Mouse (Mus musculus): ENCODE data around the gene Agrp. TPM values are rescaled to one million over a fixed set of nuclear protein-coding genes. Genes with fewer than 3 reads are reported as not detected.
"Not testable (repeated sequence)": the region's sequence is repeated elsewhere in the genome, so short reads cannot be mapped to it uniquely, and the experiment has no call there.

The Agrp gene
- polyA plus RNA-seq, 1 experiment from 2014 or later = 0.91 TPM

- ATAC-seq = peak; percentile 60
- under 1% methylated on average over 30 of the region's 30 CpGs for WGBS
- H3K9me3 ChIP-seq (ENCODE audit: control insufficient read depth, low read length) = no peaks in the 10 kb centered on the region
- H3K27ac ChIP-seq (ENCODE audit: low read length) = peak overlapping the region; percentile 74
- no peaks in the 10 kb centered on the region for H3K27me3 ChIP-seq (replicated peaks; ENCODE audit: control insufficient read depth, insufficient read depth, low read length)
- peaks cover 21% of the 10 kb centered on the region for H3K4me1 ChIP-seq (replicated peaks; ENCODE audit: control insufficient read depth, insufficient read depth, low read length)
- H3K4me2 ChIP-seq (ENCODE audit: low read length) = peak overlapping the region; percentile 97
- peak overlapping the region; percentile 73 for H3K9ac ChIP-seq (replicated peaks; ENCODE audit: low read depth, low read length)
- peak overlapping the region; percentile 68 for H3K4me3 ChIP-seq (replicated peaks; ENCODE audit: low read length)
- H3K36me3 ChIP-seq (ENCODE audit: control insufficient read depth, insufficient read depth) = no peaks in the 10 kb centered on the region
Observed at GRCm38 (mm10) chr8:105606189-105607023, 30.8 kb downstream of the Agrp start.

GRCm38 (mm10) chr8:105605491-105606188 lies 31.6 kb downstream of the Agrp start:
- H3K36me3 ChIP-seq (ENCODE audit: control insufficient read depth, insufficient read depth) = no peaks in the 10 kb centered on the region
- H3K27me3 ChIP-seq (replicated peaks; ENCODE audit: control insufficient read depth, insufficient read depth, low read length) = no peaks in the 10 kb centered on the region
- no peaks in the 10 kb centered on the region for H3K9me3 ChIP-seq (ENCODE audit: control insufficient read depth, low read length)
- peak; percentile 51 for ATAC-seq
- H3K9ac ChIP-seq (replicated peaks; ENCODE audit: low read depth, low read length) = peak overlapping the region; percentile 73
- peak overlapping the region; percentile 74 for H3K27ac ChIP-seq (ENCODE audit: low read length)
- H3K4me3 ChIP-seq (replicated peaks; ENCODE audit: low read length) = peak overlapping the region; percentile 68
- H3K4me1 ChIP-seq (replicated peaks; ENCODE audit: control insufficient read depth, insufficient read depth, low read length) = peaks cover 21% of the 10 kb centered on the region
- under 1% methylated on average over 34 of the region's 39 CpGs for WGBS
- peak overlapping the region; percentile 97 for H3K4me2 ChIP-seq (ENCODE audit: low read length)

GRCm38 (mm10) chr8:105604804-105605381 lies 32.3 kb downstream of the Agrp start, which contains the start of gene Ripor1:
Ripor1 (plus strand) TSS chr8:105605255.
- ATAC-seq = peak; percentile 85
- peak within 1 kb of the TSS; percentile 74 for H3K27ac ChIP-seq (ENCODE audit: low read length)
- H3K36me3 ChIP-seq (ENCODE audit: control insufficient read depth, insufficient read depth) = no peaks in the 10 kb centered on the region
- H3K4me2 ChIP-seq (ENCODE audit: low read length) = peak within 1 kb of the TSS; percentile 97
- H3K27me3 ChIP-seq (replicated peaks; ENCODE audit: control insufficient read depth, insufficient read depth, low read length) = no peaks in the 10 kb centered on the region
- H3K9me3 ChIP-seq (ENCODE audit: control insufficient read depth, low read length) = no peaks in the 10 kb centered on the region
- peaks cover 21% of the 10 kb centered on the region for H3K4me1 ChIP-seq (replicated peaks; ENCODE audit: control insufficient read depth, insufficient read depth, low read length)
- peak within 1 kb of the TSS; percentile 73 for H3K9ac ChIP-seq (replicated peaks; ENCODE audit: low read depth, low read length)
- WGBS = under 1% methylated on average over 29 of the region's 42 CpGs
- peak within 1 kb of the TSS; percentile 68 for H3K4me3 ChIP-seq (replicated peaks; ENCODE audit: low read length)

GRCm38 (mm10) chr8:105602540-105602939 lies 34.7 kb downstream of the Agrp start:
- not testable (repeated sequence) for H3K4me2 ChIP-seq (ENCODE audit: low read length); H3K27me3 ChIP-seq (replicated peaks; ENCODE audit: control insufficient read depth, insufficient read depth, low read length); H3K9ac ChIP-seq (replicated peaks; ENCODE audit: low read depth, low read length); H3K4me3 ChIP-seq (replicated peaks; ENCODE audit: low read length); H3K9me3 ChIP-seq (ENCODE audit: control insufficient read depth, low read length); H3K27ac ChIP-seq (ENCODE audit: low read length); H3K36me3 ChIP-seq (ENCODE audit: control insufficient read depth, insufficient read depth); ATAC-seq
- WGBS = 98% methylated on average over 2 of the region's 3 CpGs
- peaks cover 19% of the 10 kb centered on the region for H3K4me1 ChIP-seq (replicated peaks; ENCODE audit: control insufficient read depth, insufficient read depth, low read length)

- no peaks in the 10 kb centered on the region for H3K27me3 ChIP-seq (replicated peaks; ENCODE audit: control insufficient read depth, insufficient read depth, low read length)
- H3K4me2 ChIP-seq (ENCODE audit: low read length) = no peak overlapping the region
- H3K4me1 ChIP-seq (replicated peaks; ENCODE audit: control insufficient read depth, insufficient read depth, low read length) = peaks cover 9% of the 10 kb centered on the region
- no peak overlapping the region for H3K27ac ChIP-seq (ENCODE audit: low read length)
- no peak overlapping the region for H3K9ac ChIP-seq (replicated peaks; ENCODE audit: low read depth, low read length)
- no peak overlapping the region for H3K4me3 ChIP-seq (replicated peaks; ENCODE audit: low read length)
- H3K36me3 ChIP-seq (ENCODE audit: control insufficient read depth, insufficient read depth) = no peaks in the 10 kb centered on the region
- WGBS = 80% methylated on average over 5 of the region's 5 CpGs
- ATAC-seq = no peak
- H3K9me3 ChIP-seq (ENCODE audit: control insufficient read depth, low read length) = no peaks in the 10 kb centered on the region
Observed at GRCm38 (mm10) chr8:105601301-105601700, 35.9 kb downstream of the Agrp start.

GRCm38 (mm10) chr8:105598777-105599176 lies 38.4 kb downstream of the Agrp start:
- no peak for ATAC-seq
- Histone ChIP-seq H3K9me3 (ENCODE audit: control insufficient read depth, low read length) (no peaks in the 10 kb centered on the region), H3K4me3 (replicated peaks; ENCODE audit: low read length) (no peak overlapping the region), H3K36me3 (ENCODE audit: control insufficient read depth, insufficient read depth) (no peaks in the 10 kb centered on the region), H3K4me2 (ENCODE audit: low read length) (no peak overlapping the region), H3K27me3 (replicated peaks; ENCODE audit: control insufficient read depth, insufficient read depth, low read length) (no peaks in the 10 kb centered on the region), H3K27ac (ENCODE audit: low read length) (no peak overlapping the region), H3K9ac (replicated peaks; ENCODE audit: low read depth, low read length) (no peak overlapping the region), H3K4me1 (replicated peaks; ENCODE audit: control insufficient read depth, insufficient read depth, low read length) (peaks cover 2% of the 10 kb centered on the region)
- WGBS = 82% methylated on average over 6 of the region's 6 CpGs

GRCm38 (mm10) chr8:105596362-105597034 lies 40.7 kb downstream of the Agrp start:
- Histone ChIP-seq H3K4me2 (ENCODE audit: low read length) (no peak overlapping the region), H3K36me3 (ENCODE audit: control insufficient read depth, insufficient read depth) (no peaks in the 10 kb centered on the region), H3K9me3 (ENCODE audit: control insufficient read depth, low read length) (no peaks in the 10 kb centered on the region), H3K27me3 (replicated peaks; ENCODE audit: control insufficient read depth, insufficient read depth, low read length) (no peaks in the 10 kb centered on the region), H3K9ac (replicated peaks; ENCODE audit: low read depth, low read length) (no peak overlapping the region), H3K4me1 (replicated peaks; ENCODE audit: control insufficient read depth, insufficient read depth, low read length) (peaks cover 4% of the 10 kb centered on the region), H3K4me3 (replicated peaks; ENCODE audit: low read length) (no peak overlapping the region), H3K27ac (ENCODE audit: low read length) (no peak overlapping the region)
- peak; percentile 38; the same call in 1 of the 2 replicates for ATAC-seq
- 5% methylated on average over 14 of the region's 14 CpGs for WGBS

GRCm38 (mm10) chr8:105594451-105595242 lies 42.5 kb downstream of the Agrp start:
- no peak for ATAC-seq
- H3K9me3 ChIP-seq (ENCODE audit: control insufficient read depth, low read length) = no peaks in the 10 kb centered on the region
- no peaks in the 10 kb centered on the region for H3K27me3 ChIP-seq (replicated peaks; ENCODE audit: control insufficient read depth, insufficient read depth, low read length)
- 81% methylated on average over 18 of the region's 18 CpGs for WGBS
- peaks cover 4% of the 10 kb centered on the region for H3K4me1 ChIP-seq (replicated peaks; ENCODE audit: control insufficient read depth, insufficient read depth, low read length)
- no peak overlapping the region for H3K9ac ChIP-seq (replicated peaks; ENCODE audit: low read depth, low read length)
- no peak overlapping the region for H3K27ac ChIP-seq (ENCODE audit: low read length)
- no peak overlapping the region for H3K4me2 ChIP-seq (ENCODE audit: low read length)
- H3K36me3 ChIP-seq (ENCODE audit: control insufficient read depth, insufficient read depth) = no peaks in the 10 kb centered on the region
- no peak overlapping the region for H3K4me3 ChIP-seq (replicated peaks; ENCODE audit: low read length)

Measured in forebrain, embryonic 16.5 days (tissue).